Mouse (Mus musculus): Measurements from ENCODE around the gene Acsbg2. TPM values are rescaled to one million over a fixed set of nuclear protein-coding genes. Genes with fewer than 3 reads are reported as not detected.

Acsbg2 gene
- polyA plus RNA-seq, 1 experiment from 2014 or later: not detected

DNA sequence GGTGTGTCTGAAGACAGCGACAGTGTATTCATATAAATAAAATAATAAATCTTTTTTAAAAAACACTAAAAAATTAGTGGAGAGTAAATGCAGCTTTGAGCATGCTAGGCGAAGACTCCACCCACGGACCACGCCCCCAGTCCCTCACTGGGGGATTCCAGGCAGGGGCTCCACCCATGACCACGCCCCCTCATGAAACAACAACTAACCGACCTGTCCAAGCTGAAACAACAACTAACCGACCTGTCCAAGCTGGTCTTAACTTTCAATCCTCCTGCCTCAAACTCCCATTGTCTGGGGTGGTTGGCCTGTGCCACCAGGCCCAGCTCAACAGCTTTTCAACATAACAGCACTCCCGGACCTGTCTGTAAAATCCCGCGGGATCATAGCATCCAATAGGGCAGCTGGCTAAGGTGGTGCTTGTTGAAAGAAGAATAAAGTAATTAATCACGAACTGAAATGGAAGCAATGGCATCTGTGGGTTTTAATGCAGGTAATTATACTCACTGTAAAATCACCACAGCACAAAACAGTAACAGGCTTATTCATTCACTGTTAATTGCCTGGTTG lies 56.1 kb downstream of the Acsbg2 start:
- H3K4me1 ChIP-seq: peaks cover 34% of the 10 kb centered on the region
- no peaks in the 10 kb centered on the region for H3K36me3 ChIP-seq
- no peak for ATAC-seq (ENCODE audit: low FRiP score, low read depth)
- 35% methylated on average over 11 of the region's 11 CpGs for WGBS
- no peak overlapping the region for H3K4me2 ChIP-seq (replicated peaks)
- no peak overlapping the region for H3K9ac ChIP-seq (replicated peaks)
- peaks cover 52% of the 10 kb centered on the region for H3K27me3 ChIP-seq
- H3K4me3 ChIP-seq: no peak overlapping the region
- no peaks in the 10 kb centered on the region for H3K9me3 ChIP-seq
- H3K27ac ChIP-seq (replicated peaks): no peak overlapping the region

GRCm38 (mm10) chr17:56815057-56815345 lies 59.2 kb downstream of the Acsbg2 start:
- peaks cover 68% of the 10 kb centered on the region for H3K27me3 ChIP-seq
- no peak overlapping the region for H3K9ac ChIP-seq (replicated peaks)
- H3K36me3 ChIP-seq: no peaks in the 10 kb centered on the region
- peak overlapping the region; percentile 36 for H3K4me2 ChIP-seq (replicated peaks)
- WGBS: 38% methylated on average over 3 of the region's 3 CpGs
- no peaks in the 10 kb centered on the region for H3K9me3 ChIP-seq
- peak; percentile 13 for ATAC-seq (ENCODE audit: low FRiP score, low read depth)
- peaks cover 46% of the 10 kb centered on the region for H3K4me1 ChIP-seq
- no peak overlapping the region for H3K4me3 ChIP-seq
- peak overlapping the region; percentile 85 for H3K27ac ChIP-seq (replicated peaks)

GRCm38 (mm10) chr17:56814316-56815056 lies 59.8 kb downstream of the Acsbg2 start:
- WGBS: 5% methylated on average over 24 of the region's 24 CpGs
- peaks cover 46% of the 10 kb centered on the region for H3K4me1 ChIP-seq
- peak overlapping the region; percentile 36 for H3K4me2 ChIP-seq (replicated peaks)
- peaks cover 65% of the 10 kb centered on the region for H3K27me3 ChIP-seq
- no peaks in the 10 kb centered on the region for H3K36me3 ChIP-seq
- no peak overlapping the region for H3K9ac ChIP-seq (replicated peaks)
- no peak overlapping the region for H3K4me3 ChIP-seq
- H3K9me3 ChIP-seq: no peaks in the 10 kb centered on the region
- H3K27ac ChIP-seq (replicated peaks): peak overlapping the region; percentile 85
- peak; percentile 79 for ATAC-seq (ENCODE audit: low FRiP score, low read depth)

GRCm38 (mm10) chr17:56810245-56810644 lies 64.0 kb downstream of the Acsbg2 start:
- peak; percentile 45 for ATAC-seq (ENCODE audit: low FRiP score, low read depth)
- H3K9me3 ChIP-seq: no peaks in the 10 kb centered on the region

DNA sequence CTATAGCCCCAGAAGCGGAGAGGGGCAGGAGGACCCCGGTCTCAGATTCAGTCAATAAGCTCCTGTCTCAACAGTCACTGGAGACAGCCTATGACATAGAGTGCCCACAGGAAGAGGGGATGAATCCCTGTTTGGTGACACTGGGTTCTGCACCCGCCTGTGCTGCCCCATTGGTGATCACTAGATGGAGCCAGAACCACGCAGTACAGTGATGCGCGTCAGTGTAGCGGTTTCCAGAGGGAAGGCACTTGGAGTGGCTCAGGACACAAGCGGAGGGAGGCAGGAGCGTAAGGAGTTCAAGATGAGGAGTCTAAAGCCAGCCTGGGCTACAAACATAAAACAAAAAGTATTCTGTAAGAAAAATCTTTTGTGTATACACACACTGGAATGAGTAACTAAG lies 65.7 kb downstream of the Acsbg2 start:
- H3K4me3 ChIP-seq: no peak overlapping the region
- no peak overlapping the region for H3K27ac ChIP-seq (replicated peaks)
- peak; percentile 79 for ATAC-seq (ENCODE audit: low FRiP score, low read depth)
- no peak overlapping the region for H3K9ac ChIP-seq (replicated peaks)
- H3K9me3 ChIP-seq: no peaks in the 10 kb centered on the region
- H3K27me3 ChIP-seq: peaks cover 39% of the 10 kb centered on the region
- no peak overlapping the region for H3K4me2 ChIP-seq (replicated peaks)
- no peaks in the 10 kb centered on the region for H3K36me3 ChIP-seq
- WGBS: 9% methylated on average over 9 of the region's 9 CpGs
- H3K4me1 ChIP-seq: peaks cover 24% of the 10 kb centered on the region

More at GRCm38 (mm10) chr17:56810245-56810644, 64.0 kb downstream of the Acsbg2 start:
- H3K4me2 ChIP-seq (replicated peaks): peak overlapping the region; percentile 14; the same call in 1 of the 2 replicates
- peak overlapping the region; percentile 69 for H3K27ac ChIP-seq (replicated peaks)
- peak overlapping the region; percentile 21; the same call in 1 of the 2 replicates for H3K9ac ChIP-seq (replicated peaks)
- H3K27me3 ChIP-seq: peaks cover 47% of the 10 kb centered on the region
- H3K36me3 ChIP-seq: no peaks in the 10 kb centered on the region
- 5% methylated on average over 3 of the region's 3 CpGs for WGBS
- peaks cover 39% of the 10 kb centered on the region for H3K4me1 ChIP-seq
- H3K4me3 ChIP-seq: no peak overlapping the region

- Histone ChIP-seq H3K36me3 (peaks cover 11% of the 10 kb centered on the region), H3K9me3 (no peaks in the 10 kb centered on the region), H3K9ac (replicated peaks) (no peak overlapping the region), H3K4me2 (replicated peaks) (no peak overlapping the region), H3K4me3 (no peak overlapping the region), H3K27me3 (peaks cover 12% of the 10 kb centered on the region), H3K27ac (replicated peaks) (no peak overlapping the region), H3K4me1 (peaks cover 19% of the 10 kb centered on the region)
- no peak for ATAC-seq (ENCODE audit: low FRiP score, low read depth)
- 100% methylated on average over 1 of the region's 1 CpGs for WGBS
Observed at GRCm38 (mm10) chr17:56805784-56806183, 68.5 kb downstream of the Acsbg2 start.

- H3K36me3 ChIP-seq: peaks cover 11% of the 10 kb centered on the region
- peaks cover 9% of the 10 kb centered on the region for H3K27me3 ChIP-seq
- no peak overlapping the region for H3K4me2 ChIP-seq (replicated peaks)
- whole genome bisulfite sequencing: 89% methylated on average over 5 of the region's 5 CpGs
- H3K4me1 ChIP-seq: peaks cover 10% of the 10 kb centered on the region
- ATAC-seq (ENCODE audit: low FRiP score, low read depth): no peak
- no peak overlapping the region for H3K27ac ChIP-seq (replicated peaks)
- no peak overlapping the region for H3K4me3 ChIP-seq
- H3K9me3 ChIP-seq: no peaks in the 10 kb centered on the region
- H3K9ac ChIP-seq (replicated peaks): no peak overlapping the region
Observed at GRCm38 (mm10) chr17:56804952-56805351, 69.3 kb downstream of the Acsbg2 start.

- Histone ChIP-seq H3K4me1 (no peaks in the 10 kb centered on the region), H3K27ac (replicated peaks) (no peak overlapping the region), H3K36me3 (peaks cover 15% of the 10 kb centered on the region), H3K9ac (replicated peaks) (no peak overlapping the region), H3K4me2 (replicated peaks) (no peak overlapping the region), H3K9me3 (no peaks in the 10 kb centered on the region), H3K4me3 (no peak overlapping the region), H3K27me3 (no peaks in the 10 kb centered on the region)
- 82% methylated on average over 8 of the region's 8 CpGs for WGBS
- no peak for ATAC-seq (ENCODE audit: low FRiP score, low read depth)
Observed at GRCm38 (mm10) chr17:56802065-56802464, 72.2 kb downstream of the Acsbg2 start.

DNA sequence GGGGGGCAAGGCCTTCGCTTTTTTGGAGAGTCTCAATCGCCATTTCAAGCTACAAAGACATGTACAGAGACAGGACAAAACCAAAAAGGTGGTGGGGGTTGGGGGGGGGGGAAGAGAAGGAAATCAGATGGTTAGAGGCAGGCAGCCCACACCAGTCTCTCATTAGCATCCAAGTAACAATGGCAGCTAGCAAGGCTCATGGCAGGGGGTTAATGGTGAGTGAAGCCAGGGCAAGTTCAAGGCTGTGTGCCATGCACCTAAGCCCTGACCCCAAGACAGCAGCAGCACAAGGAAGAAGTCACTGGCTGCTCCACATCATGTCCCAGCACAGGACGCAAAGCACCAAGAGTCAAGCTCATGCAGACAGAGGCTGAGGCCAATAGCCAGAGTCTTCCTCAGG lies 75.0 kb downstream of the Acsbg2 start:
- WGBS: 90% methylated on average over 3 of the region's 3 CpGs
- no peak for ATAC-seq (ENCODE audit: low FRiP score, low read depth)
- Histone ChIP-seq H3K36me3 (peaks cover 15% of the 10 kb centered on the region), H3K9ac (replicated peaks) (no peak overlapping the region), H3K4me1 (no peaks in the 10 kb centered on the region), H3K4me2 (replicated peaks) (no peak overlapping the region), H3K27ac (replicated peaks) (no peak overlapping the region), H3K9me3 (no peaks in the 10 kb centered on the region), H3K27me3 (no peaks in the 10 kb centered on the region), H3K4me3 (no peak overlapping the region)

- no peak overlapping the region for H3K9ac ChIP-seq (replicated peaks)
- WGBS: 74% methylated on average over 6 of the region's 6 CpGs
- ATAC-seq (ENCODE audit: low FRiP score, low read depth): no peak
- H3K4me2 ChIP-seq (replicated peaks): no peak overlapping the region
- H3K4me1 ChIP-seq: no peaks in the 10 kb centered on the region
- H3K36me3 ChIP-seq: no peaks in the 10 kb centered on the region
- H3K27ac ChIP-seq (replicated peaks): no peak overlapping the region
- H3K9me3 ChIP-seq: no peaks in the 10 kb centered on the region
- H3K4me3 ChIP-seq: no peak overlapping the region
- H3K27me3 ChIP-seq: no peaks in the 10 kb centered on the region
Observed at GRCm38 (mm10) chr17:56793614-56794319, 80.5 kb downstream of the Acsbg2 start.

Data from midbrain, embryonic 12.5 days (tissue).